11 mouse cellular contexts compared by ENCODE assay signal in the genomic region with DNA sequence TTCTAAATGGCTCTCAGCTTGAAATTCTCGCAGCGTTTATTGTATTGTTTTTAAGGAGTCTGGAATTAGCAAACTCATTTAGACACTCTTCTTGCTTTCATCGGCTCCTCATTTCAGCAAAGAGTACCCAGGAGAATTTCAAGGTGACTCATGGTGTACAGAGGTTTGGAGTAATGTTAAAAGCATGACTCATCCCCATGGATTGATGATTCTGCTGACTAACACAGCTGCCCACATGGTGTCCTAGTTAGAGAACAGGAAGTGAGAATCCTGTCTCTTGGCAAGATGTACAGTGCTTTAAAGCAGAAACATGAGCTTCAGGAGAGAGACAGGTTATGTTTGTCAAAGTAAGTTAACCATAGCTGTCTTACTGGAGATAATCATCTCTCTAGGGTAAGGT.
DNase-seq lines count a peak whose midpoint lies in the region; ATAC-seq and TF ChIP-seq lines count a peak whose summit lies in the region.
"Had no signal": no experiment of that assay in that cellular context is flagged by ENCODE, and none has a peak within 500 bp of the region (broad histone marks: within the 10 kb centered on the region; RNA-seq: fewer than 3 reads in every experiment).

No protein-coding gene starts in this region.

- no peak overlapping the region for H3K27ac ChIP-seq in intestine, embryonic 15.5 days
- no peak overlapping the region for H3K27ac ChIP-seq in intestine, postnatal 0 days (ENCODE audit: low read depth, low read length)
- no peak overlapping the region for H3K27ac ChIP-seq in MEL (ENCODE audit: control insufficient read depth, low read depth, low read length)
- no peak overlapping the region for H3K27ac ChIP-seq in embryonic facial prominence, embryonic 15.5 days (replicated peaks)
- H3K27ac ChIP-seq: kidney, embryonic 15.5 days had no signal

- H3K27me3 ChIP-seq in intestine, embryonic 15.5 days (replicated peaks) = no peaks in the 10 kb centered on the region
- no peaks in the 10 kb centered on the region for H3K27me3 ChIP-seq in intestine, postnatal 0 days (replicated peaks; ENCODE audit: control insufficient read depth, insufficient read depth, low read length)
- H3K27me3 ChIP-seq in MEL (ENCODE audit: control insufficient read depth in 1 of 2, insufficient read depth in 2 of 2, low read length in 2 of 2) = no peaks in the 10 kb centered on the region
- no peaks in the 10 kb centered on the region for H3K27me3 ChIP-seq in embryonic facial prominence, embryonic 15.5 days
- H3K27me3 ChIP-seq: kidney, embryonic 15.5 days had no signal

- DNase-seq in MEL (ENCODE audit: low read depth, low spot score) = peak; percentile 76
- DNase-seq in left cerebral cortex, postnatal 25 days (ENCODE audit: low spot score in 2 of 2) = peak; percentile 44 to 90
- DNase-seq in spleen, postnatal 14 days (ENCODE audit: low spot score in 2 of 2) = no peak
- DNase-seq in kidney, postnatal 14 days = no peak
- DNase-seq: midbrain, embryonic 14.5 days; thymus, postnatal 36 days had no signal

- no peak for TF ChIP-seq RAD21 in MEL (IDR thresholded peaks at IDR 0.05; ENCODE audit: low read depth, low read length)

- no peaks in the 10 kb centered on the region for H3K36me3 ChIP-seq in intestine, embryonic 15.5 days
- no peaks in the 10 kb centered on the region for H3K36me3 ChIP-seq in intestine, postnatal 0 days (ENCODE audit: control insufficient read depth, insufficient read depth)
- peaks cover 0 to 8% of the 10 kb centered on the region in 2 experiments; a peak in 2 of 4 replicates for H3K36me3 ChIP-seq in MEL (ENCODE audit: control insufficient read depth in 1 of 2, insufficient read depth in 2 of 2, low read length in 2 of 2)
- no peaks in the 10 kb centered on the region for H3K36me3 ChIP-seq in embryonic facial prominence, embryonic 15.5 days
- H3K36me3 ChIP-seq: kidney, embryonic 15.5 days had no signal

- no peak for TF ChIP-seq POLR2A in MEL (IDR thresholded peaks at IDR 0.05; ENCODE audit: control insufficient read depth in 1 of 2, insufficient read depth in 1 of 2, low read depth in 1 of 2, low read length in 2 of 2, poor library complexity in 1 of 2)

- no peaks in the 10 kb centered on the region for H3K9me3 ChIP-seq in intestine, embryonic 15.5 days
- H3K9me3 ChIP-seq in intestine, postnatal 0 days (ENCODE audit: control insufficient read depth) = no peaks in the 10 kb centered on the region
- no peaks in the 10 kb centered on the region for H3K9me3 ChIP-seq in MEL (replicated peaks; ENCODE audit: insufficient read depth, low read length)
- no peaks in the 10 kb centered on the region for H3K9me3 ChIP-seq in embryonic facial prominence, embryonic 15.5 days (replicated peaks)
- H3K9me3 ChIP-seq: kidney, embryonic 15.5 days had no signal

- ATAC-seq in intestine, embryonic 15.5 days = peak; percentile 49; the same call in 1 of the 2 replicates
- no peak for ATAC-seq in intestine, postnatal 0 days
- ATAC-seq in embryonic facial prominence, embryonic 15.5 days (ENCODE audit: insufficient number of reproducible peaks, low FRiP score, low TSS enrichment, low read depth) = peak; percentile 39
- ATAC-seq in erythroblast, adult 5-6 weeks (replicated peaks; ENCODE audit: low FRiP score, poor library complexity, severe bottlenecking) = no peak

- no peak overlapping the region for H3K4me2 ChIP-seq in intestine, embryonic 15.5 days (replicated peaks)
- H3K4me2 ChIP-seq in intestine, postnatal 0 days (replicated peaks; ENCODE audit: low read depth) = no peak overlapping the region
- no peak overlapping the region for H3K4me2 ChIP-seq in embryonic facial prominence, embryonic 15.5 days (replicated peaks)
- H3K4me2 ChIP-seq: kidney, embryonic 15.5 days had no signal

- no peaks in the 10 kb centered on the region for H3K4me1 ChIP-seq in intestine, embryonic 15.5 days (replicated peaks)
- H3K4me1 ChIP-seq in intestine, postnatal 0 days (replicated peaks; ENCODE audit: control insufficient read depth, insufficient read depth, low read length) = no peaks in the 10 kb centered on the region
- no peaks in the 10 kb centered on the region for H3K4me1 ChIP-seq in MEL (ENCODE audit: control insufficient read depth in 1 of 2, insufficient read depth in 2 of 2, low read length in 2 of 2)
- no peaks in the 10 kb centered on the region for H3K4me1 ChIP-seq in embryonic facial prominence, embryonic 15.5 days
- H3K4me1 ChIP-seq: kidney, embryonic 15.5 days had no signal

- intact Hi-C loops in left cerebral cortex, postnatal 25 days (cut with DNase I) = no loop called here

- no peak for TF ChIP-seq CTCF in intestine, postnatal 0 days (IDR thresholded peaks at IDR 0.05; ENCODE audit: low read depth)
- no peak for TF ChIP-seq CTCF in MEL (IDR thresholded peaks at IDR 0.05 in 2 of 3, conservative IDR thresholded peaks at IDR 0.05 in 1 of 3; ENCODE audit: control insufficient read depth in 1 of 3, insufficient read depth in 1 of 3, low read depth in 2 of 3, low read length in 3 of 3, poor library complexity in 1 of 3, severe bottlenecking in 1 of 3)

- 70% methylated on average over 3 of the region's 3 CpGs for WGBS in intestine, embryonic 15.5 days
- 62% methylated on average over 3 of the region's 3 CpGs for WGBS in intestine, postnatal 0 days
- WGBS in embryonic facial prominence, embryonic 15.5 days = 65% methylated on average over 3 of the region's 3 CpGs

- TF ChIP-seq EP300 in MEL (IDR thresholded peaks at IDR 0.05; ENCODE audit: low read depth in 1 of 2, low read length in 2 of 2) = peak in 1 of 2 experiments; percentile 52; a peak in 2 of 4 replicates

- H3K9ac ChIP-seq in intestine, embryonic 15.5 days = no peak overlapping the region
- H3K9ac ChIP-seq in intestine, postnatal 0 days (ENCODE audit: low read depth, low read length) = no peak overlapping the region
- H3K9ac ChIP-seq in MEL (ENCODE audit: control insufficient read depth, low read depth, low read length, poor library complexity, severe bottlenecking) = no peak overlapping the region
- H3K9ac ChIP-seq in embryonic facial prominence, embryonic 15.5 days = no peak overlapping the region
- H3K9ac ChIP-seq: kidney, embryonic 15.5 days had no signal

- H3K79me2 ChIP-seq in MEL (ENCODE audit: control insufficient read depth, insufficient read depth, low read length, poor library complexity) = no peaks in the 10 kb centered on the region

- no peak overlapping the region for H3K4me3 ChIP-seq in intestine, embryonic 15.5 days (replicated peaks)
- no peak overlapping the region for H3K4me3 ChIP-seq in intestine, postnatal 0 days (ENCODE audit: low read depth, low read length)
- no peak overlapping the region for H3K4me3 ChIP-seq in MEL (ENCODE audit: control insufficient read depth in 1 of 2, insufficient read depth in 1 of 2, low read depth in 2 of 2, low read length in 2 of 2)
- no peak overlapping the region for H3K4me3 ChIP-seq in embryonic facial prominence, embryonic 15.5 days (replicated peaks)
- H3K4me3 ChIP-seq: kidney, embryonic 15.5 days had no signal

TF ChIP-seq in MEL, 35 proteins besides CTCF, POLR2A, EP300 and RAD21:
- TF ChIP-seq JUND (IDR thresholded peaks at IDR 0.05; ENCODE audit: low read depth, low read length) (peak; percentile 76; the same call in 1 of the 2 replicates), MAX (IDR thresholded peaks at IDR 0.05; ENCODE audit: low read length) (peak; percentile 43; the same call in 1 of the 2 replicates), ETS1 (IDR thresholded peaks at IDR 0.05; ENCODE audit: low read depth, low read length) (peak; percentile 41), MYC (IDR thresholded peaks at IDR 0.05; ENCODE audit: low read depth, low read length) (0 out of 2 replicates have a peak, but pooled peaks have one; percentile 52), GATA1 (IDR thresholded peaks at IDR 0.05; ENCODE audit: low read depth, low read length) (no peak)

Comparison
In these comparisons a context has a peak if more than half of its experiments do, and no peak if none do; other contexts are left out.
1. ATAC-seq: peak in intestine, embryonic 15.5 days (single experiment) and embryonic facial prominence, embryonic 15.5 days (single experiment); none in intestine, postnatal 0 days (single experiment) and erythroblast, adult 5-6 weeks (single experiment).
2. DNase-seq: peak in MEL (single experiment) and left cerebral cortex, postnatal 25 days (2 of 2); none in spleen, postnatal 14 days (0 of 2) and kidney, postnatal 14 days (single experiment).